Mouse (Mus musculus) lung, postnatal 0 days (tissue): ENCODE measurements around the gene Gap43.

ENCODE experiments used
- CTCF ChIP-seq: IDR thresholded peaks from 2 replicates; pipeline ENCODE4 v1.5.1; 2016; ENCODE audit warnings: antibody characterized with exemption, mild to moderate bottlenecking
- EP300 ChIP-seq: IDR thresholded peaks from 2 replicates; pipeline ENCODE4 v1.6.1; 2016; ENCODE audit warnings: antibody characterized with exemption, mild to moderate bottlenecking, control low read depth

DNA sequence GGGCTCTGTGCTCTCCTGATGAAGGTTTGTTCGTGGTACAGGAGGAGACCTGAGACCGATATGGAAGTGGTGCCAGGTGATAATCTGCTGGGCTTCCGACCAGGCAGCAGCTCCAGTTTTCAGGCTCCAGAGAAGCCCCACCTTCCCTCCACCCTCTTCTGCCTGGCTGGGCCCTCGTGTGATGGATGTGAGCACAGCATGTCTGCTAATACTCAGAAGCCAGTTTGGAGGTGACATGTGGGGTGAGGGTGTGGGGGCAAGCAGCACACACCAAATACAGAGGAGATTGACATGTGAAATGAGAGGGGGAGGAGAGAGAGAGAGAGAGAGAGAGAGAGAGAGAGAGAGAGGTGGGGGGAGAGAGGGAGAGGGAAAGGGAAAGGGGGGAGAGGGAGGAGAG lies 8.1 kb downstream of the Gap43 start:
- TF ChIP-seq EP300: no peak
- TF ChIP-seq CTCF: no peak
